Mouse (Mus musculus): ENCODE results near the gene Klra17. TPM values are rescaled to one million over a fixed set of nuclear protein-coding genes. Genes with fewer than 3 reads are reported as not detected.
"Not testable (repeated sequence)": the region's sequence is repeated elsewhere in the genome, so short reads cannot be mapped to it uniquely, and the experiment has no call there.

The Klra17 gene
- polyA plus RNA-seq (2015; fragmentation: Nextera tagmentation; extraction: Ambion mirVana): not detected in 2 replicates

- H3K27me3 ChIP-seq: no peaks in the 10 kb centered on the region
- H3K27ac ChIP-seq (replicated peaks): no peak within 1 kb of the TSS
- no peaks in the 10 kb centered on the region for H3K36me3 ChIP-seq
- H3K4me1 ChIP-seq (replicated peaks): no peaks in the 10 kb centered on the region
- whole genome bisulfite sequencing: 44% methylated on average over 1 of the region's 1 CpGs
- H3K9ac ChIP-seq: no peak within 1 kb of the TSS
- no peak for ATAC-seq (ENCODE audit: low read depth)
- H3K4me3 ChIP-seq: no peak within 1 kb of the TSS
- H3K4me2 ChIP-seq: no peak within 1 kb of the TSS
- H3K9me3 ChIP-seq: peaks cover 18% of the 10 kb centered on the region
Measured at GRCm38 (mm10) chr6:129876549-129876948, at the start of gene Klra17. Gene Klra17, minus strand, starts transcription at chr6:129876672.

GRCm38 (mm10) chr6:129917476-129917946, 41.0 kb upstream of the Klra17 start, which contains the start of gene Klra5:
Gene Klra5, minus strand, starts transcription at chr6:129917650.
- ATAC-seq (ENCODE audit: low read depth); H3K27ac ChIP-seq (replicated peaks); H3K27me3 ChIP-seq; H3K4me3 ChIP-seq; H3K4me2 ChIP-seq; H3K9ac ChIP-seq; H3K4me1 ChIP-seq (replicated peaks); H3K36me3 ChIP-seq: not testable (repeated sequence)
- H3K9me3 ChIP-seq: peaks cover 31% of the 10 kb centered on the region

GRCm38 (mm10) chr6:129916996-129917395, 40.5 kb upstream of the Klra17 start:
- Histone ChIP-seq H3K9me3 (peaks cover 28% of the 10 kb centered on the region), H3K4me3 (no peak overlapping the region), H3K27ac (replicated peaks) (no peak overlapping the region), H3K9ac (no peak overlapping the region), H3K36me3 (no peaks in the 10 kb centered on the region), H3K4me1 (replicated peaks) (no peaks in the 10 kb centered on the region), H3K4me2 (no peak overlapping the region), H3K27me3 (no peaks in the 10 kb centered on the region)
- ATAC-seq (ENCODE audit: low read depth): no peak
- 76% methylated on average over 1 of the region's 1 CpGs for WGBS

- Histone ChIP-seq H3K9ac (no peak overlapping the region), H3K27ac (replicated peaks) (no peak overlapping the region), H3K4me2 (no peak overlapping the region), H3K36me3 (no peaks in the 10 kb centered on the region), H3K4me1 (replicated peaks) (no peaks in the 10 kb centered on the region), H3K4me3 (no peak overlapping the region), H3K27me3 (no peaks in the 10 kb centered on the region), H3K9me3 (peaks cover 23% of the 10 kb centered on the region)
- no peak for ATAC-seq (ENCODE audit: low read depth)
- 90% methylated on average over 2 of the region's 2 CpGs for WGBS
Measured at GRCm38 (mm10) chr6:129882525-129882924, 6.1 kb upstream of the Klra17 start.

- H3K4me1 ChIP-seq (replicated peaks); H3K4me3 ChIP-seq; H3K27me3 ChIP-seq; H3K27ac ChIP-seq (replicated peaks); ATAC-seq (ENCODE audit: low read depth); H3K36me3 ChIP-seq; H3K4me2 ChIP-seq; H3K9ac ChIP-seq: not testable (repeated sequence)
- no CpG with 5 or more reads among the region's 3 CpGs for WGBS
- H3K9me3 ChIP-seq: peaks cover 13% of the 10 kb centered on the region; the same call in 1 of the 2 replicates
Measured at GRCm38 (mm10) chr6:129862349-129862748, 14.1 kb downstream of the Klra17 start, which contains the start of gene Gm17631. Gene Gm17631, plus strand, starts transcription at chr6:129862649.

- H3K27me3 ChIP-seq: no peaks in the 10 kb centered on the region
- H3K4me1 ChIP-seq (replicated peaks): no peaks in the 10 kb centered on the region
- H3K4me3 ChIP-seq: no peak overlapping the region
- 0 out of 2 replicates have a peak, but pooled peaks cover 6% of the 10 kb centered on the region for H3K9me3 ChIP-seq
- no peaks in the 10 kb centered on the region for H3K36me3 ChIP-seq
- 85% methylated on average over 1 of the region's 1 CpGs for WGBS
- no peak overlapping the region for H3K4me2 ChIP-seq
- no peak overlapping the region for H3K27ac ChIP-seq (replicated peaks)
- no peak overlapping the region for H3K9ac ChIP-seq
- ATAC-seq (ENCODE audit: low read depth): no peak
Measured at GRCm38 (mm10) chr6:129825559-129825958, 50.9 kb downstream of the Klra17 start.

GRCm38 (mm10) chr6:129824004-129824403, 52.5 kb downstream of the Klra17 start:
- no peaks in the 10 kb centered on the region for H3K4me1 ChIP-seq (replicated peaks)
- no peaks in the 10 kb centered on the region for H3K36me3 ChIP-seq
- H3K9ac ChIP-seq: no peak overlapping the region
- no peak overlapping the region for H3K4me3 ChIP-seq
- no peak overlapping the region for H3K27ac ChIP-seq (replicated peaks)
- WGBS: 90% methylated on average over 1 of the region's 1 CpGs
- no peaks in the 10 kb centered on the region for H3K27me3 ChIP-seq
- peaks cover 10% of the 10 kb centered on the region; the same call in 1 of the 2 replicates for H3K9me3 ChIP-seq
- ATAC-seq (ENCODE audit: low read depth): no peak
- H3K4me2 ChIP-seq: no peak overlapping the region

- 64% methylated on average over 3 of the region's 3 CpGs for WGBS
- no peak for ATAC-seq (ENCODE audit: low read depth)
- H3K9ac ChIP-seq: no peak overlapping the region
Measured at GRCm38 (mm10) chr6:129817731-129818130, 58.7 kb downstream of the Klra17 start.

GRCm38 (mm10) chr6:129784170-129784569, 92.3 kb downstream of the Klra17 start, which contains the start of gene Gm156:
Gene Gm156, minus strand, starts transcription at chr6:129784270.
- not testable (repeated sequence) for H3K36me3 ChIP-seq; H3K4me1 ChIP-seq (replicated peaks); H3K27me3 ChIP-seq; H3K27ac ChIP-seq (replicated peaks); H3K4me2 ChIP-seq; H3K9ac ChIP-seq; H3K9me3 ChIP-seq; H3K4me3 ChIP-seq; ATAC-seq (ENCODE audit: low read depth)
- WGBS: 92% methylated on average over 3 of the region's 3 CpGs

More at GRCm38 (mm10) chr6:129817731-129818130, 58.7 kb downstream of the Klra17 start:
- Histone ChIP-seq H3K4me2 (no peak overlapping the region), H3K27me3 (no peaks in the 10 kb centered on the region), H3K36me3 (no peaks in the 10 kb centered on the region), H3K4me3 (no peak overlapping the region), H3K27ac (replicated peaks) (no peak overlapping the region), H3K4me1 (replicated peaks) (no peaks in the 10 kb centered on the region), H3K9me3 (peaks cover 4% of the 10 kb centered on the region; the same call in 1 of the 2 replicates)

Other genes with a start within 250 kb of the Klra17 start
- not detected in 2 replicates for gene Klrc3, start 233.3 kb downstream of the Klra17 start, polyA plus RNA-seq (2015; fragmentation: Nextera tagmentation; extraction: Ambion mirVana)
- not detected in 2 replicates for gene Klrc2, start 216.0 kb downstream of the Klra17 start, polyA plus RNA-seq (2015; fragmentation: Nextera tagmentation; extraction: Ambion mirVana)
- gene Klrc1, start 197.7 kb downstream of the Klra17 start, polyA plus RNA-seq (2015; fragmentation: Nextera tagmentation; extraction: Ambion mirVana): not detected in 2 replicates
- gene Klri1, start 159.5 kb downstream of the Klra17 start, polyA plus RNA-seq (2015; fragmentation: Nextera tagmentation; extraction: Ambion mirVana): not detected in 2 replicates
- not detected in 2 replicates for gene Klri2, start 136.2 kb downstream of the Klra17 start, polyA plus RNA-seq (2015; fragmentation: Nextera tagmentation; extraction: Ambion mirVana)
- not detected in 2 replicates for gene Gm156, start 92.4 kb downstream of the Klra17 start, polyA plus RNA-seq (2015; fragmentation: Nextera tagmentation; extraction: Ambion mirVana)
- gene Gm17631, start 14.0 kb downstream of the Klra17 start, polyA plus RNA-seq (2015; fragmentation: Nextera tagmentation; extraction: Ambion mirVana): not detected in 2 replicates
- not detected in 2 replicates for gene Klra5, start 41.0 kb upstream of the Klra17 start, polyA plus RNA-seq (2015; fragmentation: Nextera tagmentation; extraction: Ambion mirVana)
- not detected in 2 replicates for gene Klra6, start 150.3 kb upstream of the Klra17 start, polyA plus RNA-seq (2015; fragmentation: Nextera tagmentation; extraction: Ambion mirVana)
- gene Klra4, start 190.6 kb upstream of the Klra17 start, polyA plus RNA-seq (2015; fragmentation: Nextera tagmentation; extraction: Ambion mirVana): not detected in 2 replicates